Mouse (Mus musculus): ENCODE results near the gene Egfl8.

The Egfl8 gene

DNA sequence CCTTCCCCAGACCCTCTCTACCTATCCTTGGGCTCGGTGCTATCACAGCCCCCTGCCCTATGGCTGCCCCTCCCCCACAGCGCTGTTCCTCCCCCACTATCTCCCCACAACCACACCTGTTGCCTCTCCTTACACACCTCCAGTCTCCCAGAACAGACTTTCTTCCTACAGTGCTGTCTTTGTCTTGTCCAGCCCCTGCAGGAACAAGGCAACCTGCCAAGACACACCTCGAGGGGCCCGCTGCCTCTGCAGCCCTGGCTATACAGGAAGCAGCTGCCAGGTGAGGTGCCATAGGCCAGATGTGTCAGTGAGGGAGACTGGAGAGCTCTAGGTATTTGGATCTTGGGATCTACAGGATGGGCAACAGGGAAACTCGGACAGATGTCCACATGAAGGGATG lies 39.2 kb downstream of the Egfl8 start:
- no peak for DNase-seq (ENCODE audit: low spot score in 2 of 2)

DNA sequence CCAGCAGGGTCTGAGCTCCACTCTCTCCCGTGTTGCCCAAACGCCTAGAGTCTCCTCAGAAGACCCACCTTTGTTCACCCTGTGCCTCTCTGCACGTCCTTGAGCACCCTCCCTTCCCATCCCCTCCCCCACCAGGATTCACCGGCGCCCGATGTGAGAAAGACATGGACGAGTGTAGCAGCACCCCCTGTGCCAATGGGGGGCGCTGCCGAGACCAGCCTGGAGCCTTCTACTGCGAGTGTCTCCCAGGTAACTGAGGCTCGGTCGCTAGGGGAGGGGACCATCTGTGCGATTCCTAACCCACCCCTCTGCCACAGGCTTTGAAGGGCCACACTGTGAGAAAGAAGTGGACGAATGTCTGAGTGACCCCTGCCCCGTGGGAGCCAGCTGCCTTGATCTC lies 43.4 kb downstream of the Egfl8 start:
- DNase-seq (ENCODE audit: low spot score in 2 of 2) = no peak

DNA sequence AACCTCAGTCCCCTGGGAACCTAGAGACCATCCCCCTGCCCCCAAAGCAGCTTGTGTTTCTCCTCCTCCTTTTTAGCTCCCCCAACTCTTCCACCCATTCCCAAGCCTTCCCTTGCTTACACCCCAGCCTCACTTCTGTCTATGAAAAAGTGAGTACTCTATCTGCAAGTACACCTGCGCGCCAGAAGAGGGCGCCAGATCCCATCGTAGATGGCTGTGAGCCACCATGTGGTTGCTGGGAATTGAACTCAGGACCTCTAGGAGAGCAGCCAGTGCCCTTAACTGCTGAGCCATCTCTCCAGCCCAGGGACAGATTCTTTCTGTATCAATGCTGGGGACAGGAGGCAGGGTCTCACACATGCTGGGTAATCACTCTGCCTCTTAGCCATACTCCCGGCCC lies 43.9 kb downstream of the Egfl8 start:
- no peak for DNase-seq (ENCODE audit: low spot score in 2 of 2)

DNA sequence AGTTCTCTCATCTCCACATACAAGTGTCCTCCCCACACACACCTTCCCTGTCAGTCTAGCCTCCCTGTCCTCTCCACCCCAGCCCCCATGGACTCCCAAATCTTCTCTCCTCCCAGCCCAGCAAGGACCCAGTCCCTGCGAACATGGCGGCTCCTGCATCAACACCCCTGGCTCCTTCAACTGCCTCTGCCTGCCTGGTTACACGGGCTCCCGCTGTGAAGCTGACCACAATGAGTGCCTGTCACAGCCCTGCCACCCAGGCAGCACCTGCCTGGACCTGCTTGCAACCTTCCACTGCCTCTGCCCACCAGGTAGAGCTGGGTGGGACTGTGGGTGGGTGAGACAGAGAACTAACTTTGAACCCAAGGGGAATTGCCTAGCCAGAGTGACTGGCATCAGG lies 45.9 kb downstream of the Egfl8 start:
- no peak for DNase-seq (ENCODE audit: low spot score in 2 of 2)

DNA sequence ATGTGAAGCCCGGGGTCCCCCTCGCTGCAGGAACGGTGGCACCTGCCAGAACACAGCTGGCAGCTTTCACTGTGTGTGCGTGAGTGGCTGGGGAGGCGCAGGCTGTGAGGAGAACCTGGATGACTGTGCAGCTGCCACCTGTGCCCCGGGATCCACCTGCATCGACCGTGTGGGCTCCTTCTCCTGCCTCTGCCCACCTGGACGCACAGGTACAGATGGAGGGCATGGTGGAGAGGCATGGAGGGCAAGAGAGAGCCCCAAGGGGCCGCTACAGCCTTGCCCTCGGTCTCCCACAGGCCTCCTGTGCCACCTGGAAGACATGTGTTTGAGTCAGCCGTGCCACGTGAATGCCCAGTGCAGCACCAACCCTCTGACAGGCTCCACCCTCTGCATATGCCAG lies 47.4 kb downstream of the Egfl8 start:
- DNase-seq (ENCODE audit: low spot score in 2 of 2) = no peak

DNA sequence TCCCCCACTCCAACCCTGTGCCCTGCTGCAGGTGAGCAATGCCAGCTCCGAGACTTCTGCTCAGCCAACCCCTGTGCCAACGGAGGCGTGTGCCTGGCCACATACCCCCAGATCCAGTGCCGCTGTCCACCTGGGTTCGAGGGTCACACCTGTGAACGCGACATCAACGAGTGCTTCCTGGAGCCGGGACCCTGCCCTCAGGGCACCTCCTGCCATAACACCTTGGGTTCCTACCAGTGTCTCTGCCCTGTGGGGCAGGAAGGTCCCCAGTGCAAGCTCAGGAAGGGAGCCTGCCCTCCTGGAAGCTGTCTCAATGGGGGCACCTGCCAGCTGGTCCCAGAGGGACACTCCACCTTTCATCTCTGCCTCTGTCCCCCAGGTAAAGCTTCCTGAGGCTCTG lies 48.5 kb downstream of the Egfl8 start:
- DNase-seq (ENCODE audit: low spot score in 2 of 2) = no peak

DNA sequence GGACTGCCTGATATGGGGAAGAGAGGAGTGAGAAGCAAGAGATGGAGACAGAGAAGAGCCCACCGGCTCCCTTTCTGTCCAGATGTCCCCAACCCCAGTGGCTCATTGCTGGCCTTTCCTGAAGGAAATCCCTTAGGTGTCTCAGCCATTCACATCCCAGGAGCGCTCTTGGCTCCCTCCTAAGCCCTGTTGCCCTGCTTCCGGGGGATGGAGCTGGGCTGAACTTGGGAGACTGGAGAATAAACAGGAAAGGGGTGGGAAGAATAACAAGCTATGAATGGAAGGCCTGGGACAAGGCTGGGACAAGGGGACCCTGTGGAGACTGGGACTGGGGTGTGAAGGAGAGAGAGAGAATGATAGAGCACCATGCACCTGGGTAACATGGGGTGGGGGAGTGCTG lies 51.0 kb downstream of the Egfl8 start:
- no peak for DNase-seq (ENCODE audit: low spot score in 2 of 2)

DNA sequence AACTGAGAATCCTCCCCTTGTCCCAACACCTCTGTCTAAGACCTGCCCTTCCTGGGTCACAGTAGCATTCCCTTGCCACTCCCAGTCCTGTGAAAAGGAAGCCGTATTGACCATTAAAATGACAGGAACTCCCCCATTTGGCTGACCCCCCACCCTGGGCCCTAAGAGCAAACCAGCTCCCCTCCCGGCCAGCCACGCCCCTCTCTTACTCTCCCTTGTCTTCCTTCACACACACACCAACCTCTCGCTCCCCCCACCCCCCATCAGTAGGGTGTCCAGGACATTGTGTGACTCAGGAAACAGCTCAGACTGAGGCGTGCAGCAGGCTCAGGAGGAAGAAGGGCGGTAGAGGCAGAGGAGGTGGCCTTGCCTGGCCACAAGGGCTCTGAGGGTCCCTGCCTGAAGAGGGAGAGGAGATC lies 51.8 kb downstream of the Egfl8 start, which contains the start of gene Notch4:
TSS of gene Notch4 (plus strand) at position 266 of the 419 bp plus-strand sequence.
- no peak for DNase-seq (ENCODE audit: low spot score in 2 of 2)

DNA sequence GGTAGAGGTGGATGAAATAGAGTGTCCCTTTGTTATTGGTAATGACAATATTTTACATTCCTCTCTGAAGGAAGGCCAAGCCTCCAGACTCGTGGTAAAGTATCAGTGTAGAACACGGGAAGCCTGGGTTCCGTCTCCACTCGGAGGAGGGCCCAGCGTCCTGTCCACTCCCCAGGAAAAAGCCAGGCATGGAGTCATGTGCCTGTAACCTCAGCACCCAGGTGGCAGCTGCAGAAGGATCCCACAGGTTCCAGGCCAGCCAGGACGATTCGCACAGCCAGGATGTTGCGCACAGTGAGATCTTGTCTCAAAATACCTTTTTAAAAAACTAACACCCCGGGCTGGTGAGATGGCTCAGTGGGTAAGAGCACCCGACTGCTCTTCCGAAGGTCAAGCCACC lies 52.4 kb downstream of the Egfl8 start:
- no peak for DNase-seq (ENCODE audit: low spot score in 2 of 2)

All from right cerebral cortex, adult 2 months (tissue).